Mouse (Mus musculus): ENCODE data around the gene Lrrc8e.
"Not testable (repeated sequence)": the region's sequence is repeated elsewhere in the genome, so short reads cannot be mapped to it uniquely, and the experiment has no call there.

Gene Lrrc8e

GRCm38 (mm10) chr8:4222059-4222458, 4.6 kb upstream of the Lrrc8e start:
- no peak for DNase-seq

GRCm38 (mm10) chr8:4226323-4226722, 304 bp upstream of the Lrrc8e start:
- DNase-seq: no peak

- no peak for DNase-seq
Observed at GRCm38 (mm10) chr8:4227919-4228318, 1.3 kb downstream of the Lrrc8e start.

- no peak for DNase-seq
Observed at GRCm38 (mm10) chr8:4229784-4230183, 3.2 kb downstream of the Lrrc8e start.

GRCm38 (mm10) chr8:4230612-4231351, 4.2 kb downstream of the Lrrc8e start:
- no peak for DNase-seq

- no peak for DNase-seq
Observed at GRCm38 (mm10) chr8:4237814-4238433, 11.3 kb downstream of the Lrrc8e start.

GRCm38 (mm10) chr8:4238434-4239192, 12.0 kb downstream of the Lrrc8e start, which contains the start of the genes Map2k7 and Gm49320:
TSS of gene Map2k7 (plus strand) at chr8:4238740.
TSS of gene Gm49320 (plus strand) at chr8:4238865.
- peak; percentile 100 for DNase-seq

GRCm38 (mm10) chr8:4239193-4239890, 12.7 kb downstream of the Lrrc8e start:
- no peak for DNase-seq

GRCm38 (mm10) chr8:4245061-4245460, 18.4 kb downstream of the Lrrc8e start:
- no peak for DNase-seq

- no peak for DNase-seq
Observed at GRCm38 (mm10) chr8:4245737-4246136, 19.1 kb downstream of the Lrrc8e start.

GRCm38 (mm10) chr8:4247241-4247640, 20.6 kb downstream of the Lrrc8e start:
- DNase-seq: no peak

- DNase-seq: no peak
Observed at GRCm38 (mm10) chr8:4247951-4248540, 21.4 kb downstream of the Lrrc8e start, which contains the start of gene Tgfbr3l. TSS of gene Tgfbr3l (plus strand) at chr8:4248214.

- no peak for DNase-seq
Observed at GRCm38 (mm10) chr8:4249213-4249612, 22.6 kb downstream of the Lrrc8e start.

GRCm38 (mm10) chr8:4250306-4250970, 23.8 kb downstream of the Lrrc8e start:
- peak; percentile 82 for DNase-seq

- DNase-seq: no peak
Observed at GRCm38 (mm10) chr8:4252116-4252760, 25.6 kb downstream of the Lrrc8e start.

GRCm38 (mm10) chr8:4252934-4253841, 26.6 kb downstream of the Lrrc8e start, which contains the start of gene Snapc2:
TSS of gene Snapc2 (plus strand) at chr8:4253080.
- peak; percentile 93 for DNase-seq

- peak; percentile 82 for DNase-seq
Observed at GRCm38 (mm10) chr8:4254001-4254400, 27.4 kb downstream of the Lrrc8e start.

- DNase-seq: not testable (repeated sequence)
Observed at GRCm38 (mm10) chr8:4255471-4255870, 28.8 kb downstream of the Lrrc8e start.

- no peak for DNase-seq
Observed at GRCm38 (mm10) chr8:4256911-4257310, 30.3 kb downstream of the Lrrc8e start.

GRCm38 (mm10) chr8:4257350-4257749, 30.7 kb downstream of the Lrrc8e start:
- no peak for DNase-seq
